Mouse (Mus musculus) layer of hippocampus, adult 2 months (tissue): Measurements from ENCODE around the gene Abcc3. TPM values are rescaled to one million over a fixed set of nuclear protein-coding genes. Genes with fewer than 3 reads are reported as not detected.
A peak's percentile ranks its signal among the peaks of the same experiment; 100 is the strongest.

Experiments
- DNase-seq, 2 experiments: peaks; one replicate each; pipeline ENCODE4 v3.0.0; 2022; ENCODE audit warnings: low spot score in 2 of 2
- H3K27ac ChIP-seq: fragments of 200-600 bp; 2 replicates; pipeline ENCODE4 v1.8.1; 2022
- H3K4me3 ChIP-seq: fragments of 200-600 bp; 2 replicates; pipeline ENCODE4 v1.8.1; 2022; ENCODE audit warnings: mild to moderate bottlenecking
- CTCF ChIP-seq: fragments of 200-600 bp; conservative IDR thresholded peaks from 2 replicates; pipeline ENCODE4 v1.8.1; 2022; ENCODE audit warnings: antibody characterized with exemption, mild to moderate bottlenecking, moderate library complexity
- total RNA-seq, 2 experiments: library from RNA; stranded (reverse); gene quantifications; 2 replicates each; pipeline ENCODE4 v1.2.3; 2021

Abcc3 gene
- total RNA-seq, 2 experiments from 2014 or later, result 1.2 to 2.2 TPM

- no peak overlapping the region for H3K27ac ChIP-seq
- no peak overlapping the region for H3K4me3 ChIP-seq
- no peak for TF ChIP-seq CTCF
- DNase-seq, result no peak
Measured at GRCm38 (mm10) chr11:94391661-94392060, 1.1 kb downstream of the Abcc3 start.

- DNase-seq, result no peak
- no peak overlapping the region for H3K4me3 ChIP-seq
- no peak for TF ChIP-seq CTCF
- no peak overlapping the region for H3K27ac ChIP-seq
Measured at GRCm38 (mm10) chr11:94390825-94391224, 2.0 kb downstream of the Abcc3 start.

- DNase-seq, result no peak
- no peak overlapping the region for H3K27ac ChIP-seq
- no peak for TF ChIP-seq CTCF
Measured at GRCm38 (mm10) chr11:94389724-94390396, 2.9 kb downstream of the Abcc3 start.

GRCm38 (mm10) chr11:94389021-94389420 lies 3.8 kb downstream of the Abcc3 start:
- Histone ChIP-seq H3K27ac (no peak overlapping the region), H3K4me3 (no peak overlapping the region)
- no peak for DNase-seq
- TF ChIP-seq CTCF, result no peak

More at GRCm38 (mm10) chr11:94389724-94390396, 2.9 kb downstream of the Abcc3 start:
- H3K4me3 ChIP-seq, result no peak overlapping the region

GRCm38 (mm10) chr11:94387756-94388155 lies 5.0 kb downstream of the Abcc3 start:
- DNase-seq, result no peak
- Histone ChIP-seq H3K4me3 (no peak overlapping the region), H3K27ac (no peak overlapping the region)
- no peak for TF ChIP-seq CTCF

GRCm38 (mm10) chr11:94385977-94386771 lies 6.6 kb downstream of the Abcc3 start:
- Histone ChIP-seq H3K4me3 (no peak overlapping the region), H3K27ac (no peak overlapping the region; the same call in 1 of the 2 replicates)
- DNase-seq, result peak in 1 of 2 experiments; percentile 14
- no peak for TF ChIP-seq CTCF

- DNase-seq, result no peak
- Histone ChIP-seq H3K4me3 (no peak overlapping the region), H3K27ac (no peak overlapping the region)
- TF ChIP-seq CTCF, result no peak
Measured at GRCm38 (mm10) chr11:94379736-94380135, 13.1 kb downstream of the Abcc3 start.

- Histone ChIP-seq H3K4me3 (no peak overlapping the region), H3K27ac (no peak overlapping the region)
- TF ChIP-seq CTCF, result no peak
- DNase-seq, result no peak
Measured at GRCm38 (mm10) chr11:94379061-94379460, 13.7 kb downstream of the Abcc3 start.

GRCm38 (mm10) chr11:94374276-94374948 lies 18.4 kb downstream of the Abcc3 start:
- TF ChIP-seq CTCF, result no peak
- H3K27ac ChIP-seq, result no peak overlapping the region
- no peak for DNase-seq
- H3K4me3 ChIP-seq, result no peak overlapping the region

- H3K27ac ChIP-seq, result no peak overlapping the region
- DNase-seq, result no peak
- no peak overlapping the region for H3K4me3 ChIP-seq
- no peak for TF ChIP-seq CTCF
Measured at GRCm38 (mm10) chr11:94370809-94371208, 22.0 kb downstream of the Abcc3 start.

GRCm38 (mm10) chr11:94369981-94370380 lies 22.8 kb downstream of the Abcc3 start:
- Histone ChIP-seq H3K4me3 (no peak overlapping the region), H3K27ac (no peak overlapping the region)
- DNase-seq, result no peak
- TF ChIP-seq CTCF, result no peak

GRCm38 (mm10) chr11:94365340-94365739 lies 27.5 kb downstream of the Abcc3 start:
- DNase-seq, result no peak
- H3K4me3 ChIP-seq, result no peak overlapping the region
- no peak for TF ChIP-seq CTCF
- no peak overlapping the region for H3K27ac ChIP-seq

GRCm38 (mm10) chr11:94363690-94364089 lies 29.1 kb downstream of the Abcc3 start:
- DNase-seq, result no peak
- Histone ChIP-seq H3K27ac (no peak overlapping the region), H3K4me3 (no peak overlapping the region)
- TF ChIP-seq CTCF, result no peak
